Mouse (Mus musculus) cerebellum, adult 2 months (tissue): ENCODE data around the gene Tomm20.

ENCODE experiments used
- CTCF ChIP-seq: fragments of 200-500 bp; IDR thresholded peaks from 2 replicates; pipeline ENCODE4 v1.5.1; 2011; ENCODE audit warnings: low read depth, mild to moderate bottlenecking, control low read depth, low read length, moderate library complexity, borderline replicate concordance; ENCODE audit not compliant: insufficient read depth
- POLR2A ChIP-seq: fragments of 200-500 bp; IDR thresholded peaks from 2 replicates; pipeline ENCODE4 v1.6.1; 2011; ENCODE audit warnings: low read length, control low read depth, borderline replicate concordance; ENCODE audit not compliant: insufficient read depth

DNA sequence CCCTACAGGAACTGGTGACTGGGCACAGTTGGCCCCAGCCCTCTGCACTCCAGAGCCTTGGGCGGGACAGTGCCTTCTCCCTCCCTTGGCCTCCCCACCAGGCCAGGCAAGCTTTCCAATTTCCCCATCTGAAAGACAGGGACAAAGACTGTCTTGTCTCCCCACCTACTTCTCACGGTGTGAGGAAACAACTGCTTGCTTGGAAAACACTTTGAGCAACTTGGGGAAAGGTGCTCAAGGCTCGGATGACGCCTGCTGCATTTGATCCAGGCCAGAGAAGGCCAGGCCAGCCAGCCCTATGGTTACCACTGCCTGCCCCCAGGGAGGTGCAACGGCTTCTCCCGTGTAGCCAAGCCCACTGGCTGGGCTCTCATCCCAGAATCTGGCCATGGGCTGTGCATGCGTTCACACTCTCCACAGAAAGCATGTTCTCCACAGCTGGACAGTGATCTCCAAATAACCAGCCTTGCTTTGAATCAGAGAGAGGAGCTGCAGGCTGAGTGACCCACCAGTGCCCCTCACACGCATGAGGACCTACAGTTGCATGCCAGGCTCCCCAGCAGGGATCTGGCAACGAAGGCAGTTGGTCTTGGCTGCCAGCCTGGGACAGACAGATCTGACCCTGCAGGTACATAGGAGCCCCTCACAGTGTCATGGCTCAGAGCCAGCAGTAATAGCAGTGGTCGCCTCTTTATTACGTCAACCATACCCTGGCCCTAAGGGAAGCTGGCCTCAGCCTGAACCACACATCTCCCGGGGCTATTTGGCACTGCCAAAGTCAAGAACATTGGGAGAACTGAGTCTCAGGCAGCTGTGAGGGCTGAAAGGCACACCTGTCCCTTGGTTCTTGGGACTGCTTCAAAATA, 32.2 kb downstream of the Tomm20 start:
- TF ChIP-seq CTCF (no peak), POLR2A (no peak)
